Mouse (Mus musculus): ENCODE results near the gene Abhd17b.

DNA sequence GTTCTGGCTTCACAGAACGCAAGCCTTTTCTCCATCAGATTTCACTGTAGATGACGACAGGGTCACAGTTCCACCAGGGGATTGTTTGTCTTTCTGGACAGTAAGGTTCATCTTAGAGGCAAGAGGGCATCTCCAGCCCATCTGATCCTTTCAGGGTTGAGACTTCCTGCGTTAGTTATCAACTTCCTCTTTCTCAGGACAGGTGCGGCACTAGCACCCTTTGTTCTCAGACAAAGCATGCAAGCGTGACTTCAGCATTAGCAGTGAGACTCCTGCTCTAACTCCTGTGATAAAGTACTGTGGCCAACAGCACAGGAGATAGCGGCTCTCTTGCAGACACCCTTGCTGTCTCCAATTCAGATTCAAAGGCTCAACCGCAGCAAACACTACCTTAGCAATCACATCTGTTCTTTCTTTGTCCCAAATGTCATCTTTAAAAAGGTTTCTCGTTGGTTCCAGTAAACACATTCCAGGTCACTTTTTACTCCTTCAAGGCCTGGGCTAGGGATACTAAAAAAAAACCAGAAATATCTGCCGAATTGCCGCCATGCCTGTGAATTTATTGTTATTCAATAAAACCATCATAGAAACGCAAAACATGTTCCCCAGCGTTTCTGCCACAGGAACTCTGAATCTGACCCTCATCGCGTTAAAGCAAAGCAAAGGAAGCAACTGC is 22.2 kb upstream of the Abhd17b start:
- TF ChIP-seq CTCF (IDR thresholded peaks at IDR 0.05; ENCODE audit: insufficient read depth, low read length) (no peak), POLR2A (IDR thresholded peaks at IDR 0.05; ENCODE audit: borderline replicate concordance, extremely low read depth, low read depth, low read length) (no peak)
